Mouse (Mus musculus) limb, embryonic 10.5 days (tissue): ENCODE measurements around the gene Clec3a. TPM values are rescaled to one million over a fixed set of nuclear protein-coding genes. Genes with fewer than 3 reads are reported as not detected.

Source experiments
- DNase-seq: peaks from one replicate; pipeline ENCODE4 v3.0.0-alpha.2; 2017; ENCODE audit warnings: low spot score
- H3K27ac ChIP-seq: fragments of 300-500 bp; sonication (generic); 2 replicates; pipeline ENCODE4 v1.5.1; 2016; ENCODE audit warnings: mild to moderate bottlenecking
- H3K27me3 ChIP-seq: fragments of 300-500 bp; sonication (generic); 2 replicates; pipeline ENCODE4 v1.6.1; 2016; ENCODE audit warnings: low read depth, mild to moderate bottlenecking; ENCODE audit not compliant: poor library complexity, severe bottlenecking
- H3K36me3 ChIP-seq: fragments of 300-500 bp; sonication (generic); 2 replicates; pipeline ENCODE4 v1.6.1; 2016; ENCODE audit warnings: mild to moderate bottlenecking, moderate library complexity
- H3K4me1 ChIP-seq: fragments of 300-500 bp; sonication (generic); 2 replicates; pipeline ENCODE4 v1.6.1; 2016
- H3K4me3 ChIP-seq: fragments of 300-500 bp; sonication (generic); 2 replicates; pipeline ENCODE4 v1.5.1; 2016; ENCODE audit warnings: mild to moderate bottlenecking, moderate library complexity
- H3K9me3 ChIP-seq: fragments of 300-500 bp; sonication (generic); replicated peaks from 2 replicates; pipeline ENCODE4 v1.6.1; 2016; ENCODE audit warnings: mild to moderate bottlenecking
- WGBS: fragments of 180-500 bp; shearing (Covaris S2); methylation state at CpG from one replicate; pipeline ENCODE4 v1.1.7; 2016; 5-methylcytosine and 5-hydroxymethylcytosine counted together
- polyA plus RNA-seq: library from polyadenylated mRNA; unstranded; fragments of >200 nt; fragmentation: Nextera tagmentation; extraction: Ambion mirVana; gene quantifications from 2 replicates; pipeline ENCODE4 v1.2.1, GENCODE M21; 2016

Gene Clec3a
- polyA plus RNA-seq, 1 experiment from 2014 or later: not detected

GRCm38 (mm10) chr8:114463305-114463704 lies 45.4 kb downstream of the Clec3a start:
- Histone ChIP-seq H3K4me1 (peaks cover 17% of the 10 kb centered on the region), H3K4me3 (no peak overlapping the region), H3K27ac (peak overlapping the region; percentile 46; the same call in 1 of the 2 replicates), H3K27me3 (no peaks in the 10 kb centered on the region), H3K9me3 (no peaks in the 10 kb centered on the region), H3K36me3 (no peaks in the 10 kb centered on the region)
- no peak for DNase-seq
- WGBS: 86% methylated on average over 10 of the region's 10 CpGs

GRCm38 (mm10) chr8:114468526-114469207 lies 50.8 kb downstream of the Clec3a start:
- Histone ChIP-seq H3K9me3 (no peaks in the 10 kb centered on the region), H3K4me1 (0 out of 2 replicates have a peak, but pooled peaks cover 5% of the 10 kb centered on the region), H3K27me3 (no peaks in the 10 kb centered on the region), H3K4me3 (no peak overlapping the region), H3K27ac (no peak overlapping the region), H3K36me3 (peaks cover 10% of the 10 kb centered on the region)
- no peak for DNase-seq
- 82% methylated on average over 21 of the region's 21 CpGs for WGBS

GRCm38 (mm10) chr8:114469208-114469590 lies 51.3 kb downstream of the Clec3a start:
- H3K36me3 ChIP-seq: peaks cover 10% of the 10 kb centered on the region
- H3K27ac ChIP-seq: no peak overlapping the region
- H3K9me3 ChIP-seq: no peaks in the 10 kb centered on the region
- 92% methylated on average over 10 of the region's 10 CpGs for WGBS
- no peaks in the 10 kb centered on the region for H3K27me3 ChIP-seq
- no peak overlapping the region for H3K4me3 ChIP-seq
- H3K4me1 ChIP-seq: 0 out of 2 replicates have a peak, but pooled peaks cover 5% of the 10 kb centered on the region
- DNase-seq: no peak

GRCm38 (mm10) chr8:114473546-114473945 lies 55.7 kb downstream of the Clec3a start:
- no peak for DNase-seq
- peaks cover 10% of the 10 kb centered on the region for H3K36me3 ChIP-seq
- H3K27me3 ChIP-seq: no peaks in the 10 kb centered on the region
- 95% methylated on average over 11 of the region's 11 CpGs for WGBS
- no peak overlapping the region for H3K27ac ChIP-seq
- H3K4me1 ChIP-seq: peaks cover 16% of the 10 kb centered on the region
- H3K9me3 ChIP-seq: no peaks in the 10 kb centered on the region
- no peak overlapping the region for H3K4me3 ChIP-seq

Other genes with a start within 250 kb of the Clec3a start
- gene Vat1l, start 212.5 kb upstream of the Clec3a start, polyA plus RNA-seq: 1.1 and 1.6 TPM in 2 replicates
- gene Wwox, start 21.6 kb downstream of the Clec3a start, polyA plus RNA-seq: 7.6 and 8.6 TPM in 2 replicates